Mouse (Mus musculus) liver, adult 2 months (tissue): ENCODE results near the gene 1700012A03Rik. TPM values are rescaled to one million over a fixed set of nuclear protein-coding genes. Genes with fewer than 3 reads are reported as not detected.
A peak's percentile ranks its signal among the peaks of the same experiment; 100 is the strongest.

Experiments
- DNase-seq: peaks from one replicate; pipeline ENCODE4 v3.0.0-alpha.2; 2011; ENCODE audit warnings: low read depth, low spot score; ENCODE audit errors: extremely low read depth
- H3K27ac ChIP-seq: fragments of 200-500 bp; replicated peaks from 2 replicates; pipeline ENCODE4 v1.5.1; 2012; ENCODE audit warnings: low read depth, mild to moderate bottlenecking, control low read depth, inconsistent platforms, low read length; ENCODE audit not compliant: insufficient read depth
- H3K27me3 ChIP-seq: fragments of 200-500 bp; 2 replicates; pipeline ENCODE4 v1.6.1; 2012; ENCODE audit warnings: mild to moderate bottlenecking, moderate library complexity, low read length, inconsistent platforms; ENCODE audit not compliant: control insufficient read depth, insufficient read depth
- H3K36me3 ChIP-seq: fragments of 200-500 bp; 2 replicates; pipeline ENCODE4 v1.6.1; 2012; ENCODE audit warnings: low read length, inconsistent platforms; ENCODE audit not compliant: control insufficient read depth, insufficient read depth
- H3K4me1 ChIP-seq: fragments of 200-500 bp; 2 replicates; pipeline ENCODE4 v1.6.1; 2011; ENCODE audit warnings: low read length; ENCODE audit not compliant: control insufficient read depth, insufficient read depth
- H3K4me3 ChIP-seq: fragments of 200-500 bp; 2 replicates; pipeline ENCODE4 v1.5.1; 2011; ENCODE audit warnings: low read depth, mild to moderate bottlenecking, control low read depth, low read length, moderate library complexity; ENCODE audit not compliant: insufficient read depth
- H3K79me2 ChIP-seq: fragments of 200-500 bp; 2 replicates; pipeline ENCODE4 v1.6.1; 2012; ENCODE audit warnings: inconsistent platforms, mild to moderate bottlenecking, low read length, moderate library complexity; ENCODE audit not compliant: control insufficient read depth, insufficient read depth
- H3K9ac ChIP-seq: fragments of 200-500 bp; 2 replicates; pipeline ENCODE4 v1.6.1; 2012; ENCODE audit warnings: low read depth, mild to moderate bottlenecking, control low read depth, inconsistent platforms, low read length
- CTCF ChIP-seq: fragments of 200-500 bp; IDR thresholded peaks from 2 replicates; pipeline ENCODE4 v1.5.1; 2011; ENCODE audit warnings: low read depth, low read length, control low read depth
- POLR2A ChIP-seq: fragments of 200-500 bp; IDR thresholded peaks from 2 replicates; pipeline ENCODE4 v1.6.1; 2011; ENCODE audit warnings: low read length, control low read depth; ENCODE audit not compliant: insufficient read depth; ENCODE audit errors: extremely low read depth
- WGBS: fragments of 180-500 bp; shearing (Covaris S2); methylation state at CpG from one replicate; pipeline ENCODE4 v1.1.7; 2018; 5-methylcytosine and 5-hydroxymethylcytosine counted together
- polyA plus RNA-seq: library from polyadenylated mRNA; depleted of rRNA; stranded (reverse); fragments of >200 nt; gene quantifications from 2 replicates; pipeline ENCODE4 v1.2.3, GENCODE M21; 2012
- total RNA-seq: library from RNA; depleted of rRNA; stranded (reverse); fragments of >200 nt; gene quantifications from 2 replicates; pipeline ENCODE4 v1.2.3, GENCODE M21; 2014

Gene 1700012A03Rik
- total and polyA plus RNA-seq, 2 experiments: not detected

- Histone ChIP-seq H3K9ac (no peak overlapping the region), H3K4me1 (no peaks in the 10 kb centered on the region), H3K36me3 (no peaks in the 10 kb centered on the region), H3K27ac (no peak overlapping the region), H3K27me3 (peaks cover 2% of the 10 kb centered on the region; the same call in 1 of the 2 replicates), H3K79me2 (no peaks in the 10 kb centered on the region), H3K4me3 (no peak overlapping the region)
- no peak for DNase-seq
- TF ChIP-seq POLR2A (no peak), CTCF (no peak)
- 75% methylated on average over 2 of the region's 2 CpGs for WGBS
Observed at GRCm38 (mm10) chr6:32058571-32058970, 8.5 kb downstream of the 1700012A03Rik start.

GRCm38 (mm10) chr6:32060641-32061040 is 10.6 kb downstream of the 1700012A03Rik start:
- TF ChIP-seq CTCF (no peak), POLR2A (no peak)
- Histone ChIP-seq H3K27ac (no peak overlapping the region), H3K79me2 (no peaks in the 10 kb centered on the region), H3K4me1 (no peaks in the 10 kb centered on the region), H3K9ac (no peak overlapping the region), H3K36me3 (no peaks in the 10 kb centered on the region), H3K27me3 (peaks cover 2% of the 10 kb centered on the region; the same call in 1 of the 2 replicates), H3K4me3 (no peak overlapping the region)
- 80% methylated on average over 2 of the region's 2 CpGs for WGBS
- no peak for DNase-seq

- TF ChIP-seq CTCF (no peak), POLR2A (no peak)
- Histone ChIP-seq H3K27me3 (peaks cover 2% of the 10 kb centered on the region; the same call in 1 of the 2 replicates), H3K4me3 (no peak overlapping the region), H3K36me3 (no peaks in the 10 kb centered on the region), H3K79me2 (no peaks in the 10 kb centered on the region), H3K4me1 (no peaks in the 10 kb centered on the region), H3K27ac (no peak overlapping the region), H3K9ac (no peak overlapping the region)
- WGBS: 79% methylated on average over 9 of the region's 9 CpGs
- no peak for DNase-seq
Observed at GRCm38 (mm10) chr6:32061266-32061665, 11.2 kb downstream of the 1700012A03Rik start.

GRCm38 (mm10) chr6:32065789-32066510 is 15.9 kb downstream of the 1700012A03Rik start:
- 81% methylated on average over 10 of the region's 10 CpGs for WGBS
- Histone ChIP-seq H3K4me1 (no peaks in the 10 kb centered on the region), H3K36me3 (no peaks in the 10 kb centered on the region), H3K27me3 (peaks cover 2% of the 10 kb centered on the region; the same call in 1 of the 2 replicates), H3K9ac (no peak overlapping the region), H3K79me2 (no peaks in the 10 kb centered on the region), H3K27ac (no peak overlapping the region), H3K4me3 (no peak overlapping the region)
- TF ChIP-seq POLR2A: no peak
- no peak for TF ChIP-seq CTCF
- DNase-seq: no peak

- 56% methylated on average over 1 of the region's 1 CpGs for WGBS
- TF ChIP-seq POLR2A: no peak
- no peak for TF ChIP-seq CTCF
- no peaks in the 10 kb centered on the region for H3K27me3 ChIP-seq
- no peaks in the 10 kb centered on the region for H3K4me1 ChIP-seq
- H3K79me2 ChIP-seq: no peaks in the 10 kb centered on the region
- H3K27ac ChIP-seq: no peak overlapping the region
- H3K4me3 ChIP-seq: no peak overlapping the region
- H3K36me3 ChIP-seq: no peaks in the 10 kb centered on the region
- DNase-seq: peak; percentile 37
- H3K9ac ChIP-seq: no peak overlapping the region
Observed at GRCm38 (mm10) chr6:32072161-32072560, 22.1 kb downstream of the 1700012A03Rik start.

GRCm38 (mm10) chr6:32093312-32093711 is 43.3 kb downstream of the 1700012A03Rik start:
- Histone ChIP-seq H3K9ac (no peak overlapping the region), H3K27me3 (no peaks in the 10 kb centered on the region), H3K4me1 (no peaks in the 10 kb centered on the region), H3K36me3 (no peaks in the 10 kb centered on the region), H3K27ac (no peak overlapping the region), H3K4me3 (no peak overlapping the region), H3K79me2 (no peaks in the 10 kb centered on the region)
- no peak for DNase-seq
- WGBS: 84% methylated on average over 12 of the region's 14 CpGs
- TF ChIP-seq POLR2A (no peak), CTCF (no peak)
